Mouse (Mus musculus) thymus, postnatal 25 days (tissue): ENCODE measurements around the gene Pcsk6.
A peak's percentile ranks its signal among the peaks of the same experiment; 100 is the strongest.
"Not testable (repeated sequence)": the region's sequence is repeated elsewhere in the genome, so short reads cannot be mapped to it uniquely, and the experiment has no call there.

ENCODE experiments used
- DNase-seq: peaks from one replicate; pipeline ENCODE4 v3.0.0; 2022

The Pcsk6 gene

DNA sequence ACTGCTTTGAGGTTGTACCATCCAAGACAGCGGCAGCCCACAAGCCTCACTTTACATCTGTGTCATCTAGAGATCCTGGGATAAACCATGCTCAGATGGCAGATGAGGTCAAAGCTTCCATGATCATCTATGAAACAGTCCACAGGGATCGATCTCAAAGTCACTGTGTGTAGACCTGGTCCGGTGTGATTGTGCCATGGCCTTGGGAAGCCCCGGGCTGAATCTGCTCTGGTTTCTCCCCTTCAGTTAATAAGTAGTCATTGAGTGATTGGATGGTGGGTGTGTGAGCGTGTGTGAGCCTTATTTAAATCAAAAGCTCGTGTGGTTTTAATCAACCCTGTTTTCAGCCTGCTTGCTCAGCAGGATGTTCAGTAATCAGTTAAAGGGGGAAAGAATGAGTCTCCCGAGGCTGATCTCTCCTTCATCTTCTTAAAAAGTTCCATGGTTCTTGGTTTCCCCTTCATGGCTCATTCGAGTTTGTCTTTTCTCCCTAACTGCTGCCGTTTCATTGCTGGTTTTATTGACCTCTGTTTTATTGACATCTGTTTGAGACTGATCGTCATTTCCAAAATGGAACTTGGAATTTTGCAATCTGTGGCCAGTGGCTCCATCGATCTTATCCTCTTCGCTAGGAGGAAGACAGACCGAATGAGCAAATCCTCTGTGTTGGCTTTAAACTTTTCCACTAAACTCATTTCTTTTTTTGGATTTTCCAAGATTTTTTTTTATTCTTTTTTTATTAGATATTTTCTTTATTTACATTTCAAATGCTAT, 142.5 kb downstream of the Pcsk6 start:
- no peak for DNase-seq

GRCm38 (mm10) chr7:66005066-66005465, 143.5 kb downstream of the Pcsk6 start:
- DNase-seq: no peak

- DNase-seq: no peak
Measured at GRCm38 (mm10) chr7:66008161-66008891, 146.8 kb downstream of the Pcsk6 start.

GRCm38 (mm10) chr7:66008892-66009273, 147.3 kb downstream of the Pcsk6 start:
- no peak for DNase-seq

GRCm38 (mm10) chr7:66010518-66010917, 149.0 kb downstream of the Pcsk6 start:
- DNase-seq: no peak

DNA sequence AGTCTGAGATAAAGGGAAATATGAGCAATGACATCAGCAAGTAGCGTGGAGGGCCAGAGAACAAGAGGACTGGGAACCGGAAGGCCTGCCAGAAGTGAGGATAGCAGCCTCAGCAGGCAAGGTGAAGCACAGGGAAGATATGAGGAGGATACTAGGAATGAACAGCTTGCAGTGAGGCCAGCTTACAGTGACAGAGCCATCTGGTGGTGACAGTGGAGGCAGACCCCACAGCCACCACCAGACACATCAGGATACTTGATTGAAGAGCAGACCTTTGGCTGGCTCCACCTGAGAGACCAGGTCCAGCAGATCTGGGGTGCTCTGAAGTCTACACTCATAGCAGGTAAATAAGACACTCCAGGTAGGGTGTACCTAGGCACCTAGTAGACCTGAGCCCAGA, 166.2 kb downstream of the Pcsk6 start:
- DNase-seq: no peak

DNA sequence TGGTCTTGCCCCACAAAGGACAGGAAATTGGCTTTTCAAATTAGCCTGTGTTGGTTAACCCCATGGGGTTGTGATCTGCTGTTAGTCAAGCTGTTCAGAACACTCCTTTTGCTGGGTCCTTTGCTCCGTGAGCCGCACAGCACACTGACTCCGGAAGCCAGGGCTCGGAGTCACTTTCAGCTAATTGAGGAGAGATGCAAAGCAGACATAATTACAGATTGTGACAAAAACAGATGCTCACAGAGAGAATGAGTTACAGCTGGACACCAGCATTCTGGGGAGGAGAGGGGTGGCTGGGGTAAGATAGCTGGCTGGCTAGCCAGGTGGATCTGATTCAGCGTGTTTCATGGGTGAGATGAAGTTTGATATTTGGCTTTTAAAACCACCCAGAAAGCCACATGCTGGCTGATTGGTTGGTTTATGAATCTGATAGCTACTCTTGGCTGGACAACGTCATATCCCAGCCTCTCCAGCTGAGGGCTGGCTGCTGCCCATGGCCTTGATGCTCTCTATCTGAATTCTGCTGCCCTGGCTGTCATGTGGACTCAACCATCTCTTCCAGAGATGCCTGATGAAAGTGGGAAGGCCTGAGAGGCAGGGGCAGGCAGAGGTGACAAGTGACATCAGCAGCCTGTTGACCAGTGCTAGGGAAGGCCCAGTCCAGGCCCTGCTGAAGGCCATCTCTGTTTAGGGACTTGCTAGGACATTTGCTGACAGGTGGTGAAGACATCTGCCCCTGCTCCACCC, 167.4 kb downstream of the Pcsk6 start:
- DNase-seq: no peak

- no peak for DNase-seq
Measured at GRCm38 (mm10) chr7:66036809-66037208, 175.3 kb downstream of the Pcsk6 start.

GRCm38 (mm10) chr7:66038261-66038660, 176.7 kb downstream of the Pcsk6 start:
- no peak for DNase-seq

DNA sequence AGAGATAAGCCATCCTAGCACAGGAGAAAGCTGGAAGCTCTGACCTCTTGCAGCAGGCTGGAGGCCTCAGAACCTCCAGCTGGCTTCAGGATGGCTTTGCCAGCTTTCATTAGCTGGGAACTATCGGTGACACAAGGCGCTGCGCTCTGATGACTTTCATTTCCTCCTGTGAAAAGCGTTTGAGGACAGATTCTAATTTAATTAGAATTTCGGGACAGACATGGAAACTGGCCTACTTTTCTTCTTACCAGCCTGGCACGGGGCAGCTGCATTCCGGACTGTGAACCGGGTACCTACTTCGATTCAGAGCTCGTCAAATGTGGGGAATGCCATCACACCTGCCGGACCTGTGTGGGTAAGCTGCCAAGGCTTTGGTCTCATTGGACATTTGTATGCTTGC, 177.2 kb downstream of the Pcsk6 start:
- DNase-seq: no peak

DNA sequence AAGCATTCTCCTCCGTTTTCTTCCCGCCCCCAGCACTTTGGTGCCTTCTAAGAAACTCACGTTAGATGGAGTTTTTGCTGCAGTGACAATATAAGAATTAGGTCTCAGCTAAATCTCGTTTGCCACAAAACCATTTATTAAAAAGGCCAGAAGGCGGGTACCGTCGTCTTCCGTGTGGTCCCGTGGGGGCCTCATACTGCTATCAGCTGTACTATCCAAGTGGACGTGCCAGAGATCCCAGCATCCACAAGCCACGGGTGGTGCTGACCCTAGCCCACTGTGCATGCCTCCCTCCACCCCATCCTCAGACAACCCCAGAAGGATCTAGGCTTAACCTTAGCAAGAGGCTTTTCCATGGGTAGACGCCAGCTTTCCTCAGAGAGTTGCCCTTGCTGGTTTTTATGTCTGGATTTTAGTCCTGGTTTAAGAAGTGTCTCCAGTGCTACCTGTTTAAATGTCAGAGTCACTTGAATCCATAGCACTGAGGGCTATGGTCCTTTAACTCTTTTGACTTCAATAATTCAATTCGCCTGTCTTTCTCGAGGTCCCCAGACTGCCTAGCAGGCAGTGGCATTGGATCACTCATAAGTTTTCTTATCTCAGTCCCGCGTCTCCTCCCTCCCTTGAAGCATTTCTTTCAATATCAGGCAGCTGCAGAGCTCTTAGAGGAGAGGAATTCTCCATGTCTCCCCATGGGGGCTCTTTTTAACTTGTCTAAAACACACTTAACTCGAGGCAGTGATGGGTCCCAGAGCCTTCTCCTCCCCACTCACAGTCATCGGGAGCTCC, 178.7 kb downstream of the Pcsk6 start:
- no peak for DNase-seq

DNA sequence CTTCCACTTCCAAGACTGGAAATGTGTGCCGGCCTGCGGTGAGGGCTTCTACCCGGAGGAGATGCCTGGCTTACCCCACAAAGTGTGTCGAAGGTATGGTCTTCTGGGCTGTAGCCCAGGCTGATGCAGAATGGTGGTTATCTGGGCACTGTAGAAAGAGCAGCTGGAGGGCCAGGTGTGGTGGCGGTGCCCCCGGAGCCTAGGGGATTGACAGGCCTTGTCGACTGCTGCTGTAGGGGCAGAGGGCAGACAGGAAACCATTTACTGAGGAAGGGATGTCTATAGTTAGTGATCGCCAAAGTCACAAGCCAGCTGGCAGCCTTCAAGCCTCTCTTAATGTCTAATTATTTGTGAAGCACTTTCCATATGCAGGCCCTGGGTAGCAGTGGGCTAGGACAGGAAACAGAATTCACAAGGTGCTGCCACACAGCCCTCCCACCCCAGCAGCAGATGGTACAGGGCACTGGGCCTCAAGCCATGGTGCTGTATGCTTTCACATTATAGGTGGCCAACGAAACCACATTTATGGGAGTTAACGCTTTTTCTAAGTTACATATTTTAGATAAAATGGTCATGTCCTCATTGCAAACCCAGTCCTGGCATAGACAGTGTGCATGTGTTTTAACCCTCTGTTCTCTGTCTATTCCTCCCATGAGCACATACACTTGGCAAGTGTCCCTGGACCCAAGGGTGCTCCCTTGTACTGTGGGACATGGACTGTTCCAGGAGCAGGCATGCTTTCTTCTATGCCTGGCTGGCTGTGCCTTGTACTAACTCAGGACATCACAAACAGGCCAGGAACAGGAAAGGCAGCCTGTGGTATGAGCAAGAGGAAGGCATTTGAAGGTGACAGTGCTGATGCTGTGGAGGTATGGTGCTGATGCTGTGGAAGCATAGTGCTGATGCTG, 182.3 kb downstream of the Pcsk6 start, which contains the start of gene Gm45213:
Gene Gm45213, plus strand, starts transcription at position 51 of the 908 bp plus-strand sequence.
- DNase-seq: peak; percentile 30

DNA sequence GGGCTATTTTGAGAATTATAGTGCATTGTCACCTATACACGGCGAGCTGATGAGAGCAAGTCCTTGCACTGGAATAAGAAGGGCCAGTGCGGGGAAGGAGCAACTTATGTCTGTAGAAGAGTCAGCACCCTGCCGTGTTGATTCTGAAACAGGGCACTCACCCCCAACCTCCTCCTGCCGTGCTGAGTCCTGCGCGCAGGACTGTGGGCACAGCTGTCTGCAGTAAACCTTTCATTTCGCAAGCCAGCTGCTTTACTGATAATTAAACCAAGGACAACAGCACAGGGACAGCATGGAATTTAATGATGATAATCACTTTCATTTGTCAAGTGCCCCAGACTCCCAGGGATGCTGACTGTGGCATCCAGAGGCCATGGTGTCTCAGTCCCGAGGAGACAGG, 183.1 kb downstream of the Pcsk6 start:
- no peak for DNase-seq

GRCm38 (mm10) chr7:66046921-66047918, 185.7 kb downstream of the Pcsk6 start:
- DNase-seq: no peak

- DNase-seq: no peak
Measured at GRCm38 (mm10) chr7:66047975-66048374, 186.4 kb downstream of the Pcsk6 start.

- DNase-seq: no peak
Measured at GRCm38 (mm10) chr7:66048446-66049230, 187.1 kb downstream of the Pcsk6 start.

DNA sequence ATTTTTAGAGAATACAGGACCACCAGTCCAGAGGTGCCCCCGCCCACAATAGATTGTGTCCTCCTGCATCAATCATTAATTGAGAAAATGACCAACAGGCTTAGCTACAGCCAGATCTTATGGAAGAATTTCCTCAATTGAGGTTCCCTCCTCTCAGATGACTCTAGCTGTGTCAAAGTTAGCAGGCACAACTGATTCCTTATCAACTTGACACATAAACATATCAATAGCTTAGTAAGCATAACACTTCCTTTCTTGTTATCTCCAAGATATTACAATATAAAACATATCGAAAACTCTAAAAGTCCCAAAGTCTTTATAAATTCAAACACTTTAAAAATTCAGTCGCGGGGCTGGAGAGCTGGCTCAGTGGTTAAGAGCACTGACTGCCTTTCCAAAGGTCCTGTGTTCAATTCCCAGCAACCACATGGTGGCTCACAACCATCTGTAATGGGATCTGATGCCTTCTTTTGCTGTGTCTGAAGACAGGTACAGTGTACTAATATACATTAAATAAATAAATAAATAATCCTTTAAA, 192.5 kb downstream of the Pcsk6 start:
- no peak for DNase-seq

GRCm38 (mm10) chr7:66055356-66055755, 193.8 kb downstream of the Pcsk6 start:
- DNase-seq: not testable (repeated sequence)

GRCm38 (mm10) chr7:66058703-66059102, 197.2 kb downstream of the Pcsk6 start, which contains the start of gene Snrpa1:
Gene Snrpa1 (plus strand): TSS chr7:66059003.
- DNase-seq: no peak
